Mouse (Mus musculus): ENCODE measurements around the gene Cnn2.

- TF ChIP-seq CTCF (conservative IDR thresholded peaks at IDR 0.05; ENCODE audit: low read length) (no peak), POU5F1 (IDR thresholded peaks at IDR 0.05; ENCODE audit: borderline replicate concordance, low read length) (no peak), NANOG (IDR thresholded peaks at IDR 0.05; ENCODE audit: borderline replicate concordance, low read length) (no peak)
Observed at GRCm38 (mm10) chr10:80027681-80028520, 39.5 kb downstream of the Cnn2 start.

Data from E14TG2a.4 (cell line).